Mouse (Mus musculus) CD4-positive, CD25-positive, alpha-beta regulatory T cell, adult 9 weeks (primary cell): ENCODE data around the gene Ccdc174. TPM values are rescaled to one million over a fixed set of nuclear protein-coding genes. Genes with fewer than 3 reads are reported as not detected.

ENCODE experiments used
- polyA plus RNA-seq: library from polyadenylated mRNA; unstranded; fragments of 100-300 nt; shearing (Covaris generic); gene quantifications from one replicate; pipeline ENCODE4 v1.2.1, GENCODE M21; 2017

Gene Ccdc174
- 41.2 TPM for polyA plus RNA-seq

GRCm38 (mm10) chr6:91877885-91878651 is at the start of gene Ccdc174:
Gene Ccdc174, plus strand, starts transcription at chr6:91878053.

GRCm38 (mm10) chr6:91902509-91902908 is 24.7 kb downstream of the Ccdc174 start, which contains the start of gene 4930590J08Rik:
Gene 4930590J08Rik, plus strand, starts transcription at chr6:91902809.

Other genes with a start within 250 kb of the Ccdc174 start
- 24.6 TPM for gene Slc6a6, start 194.0 kb upstream of the Ccdc174 start, polyA plus RNA-seq
- gene Grip2, start 50.8 kb upstream of the Ccdc174 start, polyA plus RNA-seq = 0.10 TPM
- gene 4930590J08Rik, start 24.8 kb downstream of the Ccdc174 start, polyA plus RNA-seq = 0.62 TPM
- gene Fgd5, start 100.8 kb downstream of the Ccdc174 start, polyA plus RNA-seq = not detected
- gene Nr2c2, start 213.3 kb downstream of the Ccdc174 start, polyA plus RNA-seq = 41.8 TPM